Mouse (Mus musculus) left cerebral cortex, postnatal 4 days (tissue): ENCODE measurements around the gene H2afz. TPM values are rescaled to one million over a fixed set of nuclear protein-coding genes. Genes with fewer than 3 reads are reported as not detected.
"Not testable (repeated sequence)": the region's sequence is repeated elsewhere in the genome, so short reads cannot be mapped to it uniquely, and the experiment has no call there.

Experiments used
- DNase-seq: peaks from one replicate; pipeline ENCODE4 v3.0.0-alpha.2; 2022
- intact Hi-C: fragments of 180-260 bp; cut with DNase I; formaldehyde crosslinking; loops from one replicate; pipeline ENCODE4 v1.15.1; 2025
- total RNA-seq, 2 experiments: library from RNA; stranded (reverse); gene quantifications; 2 replicates each; pipeline ENCODE4 v1.2.3; 2021

The H2afz gene
- total RNA-seq: 100 to 1,000 TPM; 187 to 226 TPM

DNA sequence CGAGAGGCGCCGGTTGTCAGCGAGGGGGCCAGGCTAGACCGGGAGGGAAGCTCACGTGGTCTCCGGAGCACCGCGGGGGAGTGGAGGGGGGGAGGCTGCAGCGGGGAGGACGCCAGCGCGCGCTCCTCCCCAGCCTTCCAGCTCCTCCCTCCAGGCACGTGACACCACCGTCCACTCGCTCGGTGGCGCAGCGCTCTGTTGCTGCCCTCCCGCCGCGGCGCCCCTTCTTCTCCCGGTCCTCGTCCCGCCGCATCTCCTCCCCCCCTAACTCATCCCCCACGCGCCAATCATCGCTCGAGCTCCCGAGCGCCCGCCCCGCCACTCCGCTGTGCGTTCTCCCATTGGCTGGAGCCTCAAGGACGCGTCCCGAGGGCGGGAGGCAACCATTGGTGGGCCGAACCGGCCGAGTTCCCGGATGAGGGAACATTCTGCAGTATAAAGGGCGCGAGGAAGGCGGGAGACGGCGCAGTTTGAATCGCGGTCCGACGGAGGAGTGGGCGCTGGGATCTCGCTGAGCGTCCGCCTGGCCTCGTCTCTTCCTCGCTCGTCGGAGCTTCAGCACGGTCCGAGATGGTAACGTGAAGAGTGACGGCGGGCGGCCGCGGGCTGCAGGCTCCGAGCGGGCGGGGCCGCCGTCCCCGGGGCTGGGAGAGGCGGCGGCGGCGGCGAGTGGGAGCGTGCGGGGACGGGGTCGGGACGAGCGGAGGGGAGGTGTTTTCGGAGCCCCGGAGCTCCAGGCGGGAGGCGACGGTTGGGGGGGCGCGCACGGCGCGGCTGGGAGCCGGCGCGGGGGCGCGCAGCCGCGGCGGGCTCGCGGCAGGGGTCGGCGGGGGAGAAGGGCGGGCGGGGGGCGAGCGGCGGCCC is at the start of gene H2afz:
Gene H2afz (plus strand): TSS at position 364 of the 864 bp plus-strand sequence.
- peak; percentile 99 for DNase-seq

DNA sequence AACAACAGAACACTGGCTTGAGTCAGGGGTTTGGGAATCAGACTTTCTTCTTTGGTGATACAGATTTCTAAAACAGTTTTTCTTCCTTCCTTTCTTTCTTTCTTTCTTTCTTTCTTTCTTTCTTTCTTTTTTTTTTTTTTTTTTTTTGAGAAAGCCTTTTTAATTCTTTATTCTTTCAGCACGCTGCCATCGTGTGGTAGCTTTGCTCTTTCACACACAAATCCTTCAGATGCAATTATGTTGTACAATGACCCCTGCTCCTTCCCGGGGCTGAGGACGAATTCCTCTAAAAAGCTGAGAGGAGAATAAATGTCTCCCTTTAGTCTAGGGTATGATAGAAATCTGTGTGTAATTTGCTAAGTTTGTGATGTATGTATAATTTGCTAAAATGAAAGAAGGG is 45.6 kb upstream of the H2afz start:
- intact Hi-C loops: no loop called here
- DNase-seq: peak; percentile 2

More for the DNA sequence above, at the start of gene H2afz:
- intact Hi-C loops: no loop called here

GRCm38 (mm10) chr3:137820688-137821467 is 43.4 kb upstream of the H2afz start:
- DNase-seq: no peak
- intact Hi-C loops: no loop called here

DNA sequence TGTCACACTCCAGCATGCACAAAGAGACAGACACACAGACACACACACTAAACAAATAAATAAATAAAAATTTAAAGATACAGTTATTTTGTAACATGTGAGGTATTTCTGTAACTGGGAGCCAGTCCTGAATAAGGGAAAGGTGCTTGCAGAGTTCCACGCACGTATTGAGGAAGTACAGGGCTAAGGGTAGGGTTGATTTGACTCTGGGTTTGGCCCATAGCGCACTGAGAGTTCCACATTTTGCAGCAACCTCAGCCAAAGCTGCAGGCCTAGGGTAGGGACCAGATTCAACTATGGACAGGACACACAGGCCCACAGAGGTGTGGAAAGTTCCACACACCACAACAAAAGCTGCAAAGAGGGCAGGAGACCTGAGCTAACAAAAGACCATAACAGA is 41.0 kb upstream of the H2afz start:
- intact Hi-C loops: no loop called here
- DNase-seq: no peak

DNA sequence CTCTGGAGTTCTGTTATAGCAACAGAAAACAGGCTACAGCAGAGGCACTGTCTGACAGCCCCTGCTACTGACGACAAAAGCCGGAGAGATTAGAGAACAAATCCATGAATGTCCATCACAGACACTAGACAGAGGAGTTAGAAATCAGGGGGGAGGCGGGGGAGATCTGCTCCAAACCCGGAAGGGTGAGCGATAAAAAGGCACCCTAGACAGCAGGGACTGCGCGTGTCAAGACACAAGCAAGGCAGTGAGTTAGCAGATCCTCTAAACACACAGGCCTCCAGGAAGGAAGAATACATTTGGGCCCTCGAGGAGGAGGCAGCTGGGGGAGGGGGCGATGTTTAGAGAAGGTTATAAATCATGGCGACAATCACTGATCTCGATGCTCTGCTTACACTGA is 36.6 kb upstream of the H2afz start:
- no peak for DNase-seq
- intact Hi-C loops: no loop called here

DNA sequence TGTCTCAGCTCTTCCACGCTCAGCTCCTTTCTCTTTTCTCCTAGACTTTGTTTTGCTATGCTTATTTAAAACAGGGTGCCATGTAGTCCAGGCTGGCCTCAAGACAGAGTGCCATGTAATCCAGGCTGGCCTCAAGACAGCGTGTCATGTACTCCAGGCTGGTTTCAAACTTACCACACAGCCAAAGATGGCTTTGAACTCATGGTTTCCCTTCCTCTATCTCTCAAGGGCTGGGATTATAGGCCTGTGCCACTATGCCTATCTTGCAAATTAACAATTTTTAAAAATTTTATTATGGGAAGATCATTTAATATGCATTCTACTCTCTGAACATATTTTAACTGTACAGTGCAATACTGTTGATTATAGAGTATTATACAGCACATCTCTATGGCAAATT is 33.1 kb upstream of the H2afz start:
- intact Hi-C loops: no loop called here
- DNase-seq: no peak

GRCm38 (mm10) chr3:137833128-137833527 is 31.2 kb upstream of the H2afz start:
- intact Hi-C loops: no loop called here
- no peak for DNase-seq

GRCm38 (mm10) chr3:137833698-137834097 is 30.6 kb upstream of the H2afz start:
- intact Hi-C loops: no loop called here
- DNase-seq: no peak

DNA sequence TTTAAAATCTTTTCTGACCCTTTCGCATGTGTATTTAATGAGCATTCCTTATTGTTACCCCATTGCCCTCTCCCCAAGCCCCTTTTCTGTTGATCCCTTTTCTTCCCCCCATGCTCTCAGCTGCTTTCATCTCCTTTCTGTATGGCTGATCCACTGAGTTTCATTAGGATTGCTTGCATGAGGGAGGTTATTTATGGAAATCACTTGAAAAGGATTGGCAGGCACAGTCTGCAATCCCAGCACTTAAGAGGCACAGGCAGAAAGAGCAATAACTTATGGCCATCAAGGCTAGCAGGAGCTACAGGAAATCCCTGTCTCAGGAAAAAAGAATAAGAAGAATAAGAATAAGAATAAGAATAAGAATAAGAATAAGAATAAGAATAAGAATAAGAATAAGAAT is 27.7 kb upstream of the H2afz start:
- DNase-seq: no peak
- intact Hi-C loops: no loop called here

- DNase-seq: no peak
- intact Hi-C loops: no loop called here
Measured at GRCm38 (mm10) chr3:137838160-137838559, 26.1 kb upstream of the H2afz start.

GRCm38 (mm10) chr3:137842944-137843343 is 21.3 kb upstream of the H2afz start:
- intact Hi-C loops: no loop called here

GRCm38 (mm10) chr3:137844263-137844662 is 20.0 kb upstream of the H2afz start:
- intact Hi-C loops: no loop called here
- no peak for DNase-seq

More at GRCm38 (mm10) chr3:137842944-137843343, 21.3 kb upstream of the H2afz start:
- no peak for DNase-seq

- intact Hi-C loops: no loop called here
- DNase-seq: no peak
Measured at GRCm38 (mm10) chr3:137846552-137846951, 17.7 kb upstream of the H2afz start.

- intact Hi-C loops: no loop called here
- no peak for DNase-seq
Measured at GRCm38 (mm10) chr3:137848354-137848753, 15.9 kb upstream of the H2afz start.

DNA sequence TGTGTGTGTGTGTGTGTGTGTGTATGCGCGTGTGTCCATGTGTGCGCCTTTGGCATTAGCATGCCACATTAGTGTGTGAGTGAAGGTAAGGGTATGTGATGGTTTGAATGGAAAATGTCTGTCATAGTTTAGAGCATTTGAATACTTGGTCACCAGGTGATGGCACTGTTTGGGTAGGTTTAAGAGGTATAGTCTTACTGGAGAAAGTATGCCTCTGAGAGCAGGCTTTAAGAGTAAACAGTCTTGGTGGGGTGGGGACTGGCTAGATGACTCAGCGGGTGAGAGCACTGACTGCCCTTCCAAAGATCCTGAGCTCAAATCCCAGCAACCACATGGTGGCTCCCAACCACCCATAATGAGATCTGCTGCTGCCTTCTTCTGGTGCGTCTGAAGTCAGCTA is 14.6 kb upstream of the H2afz start:
- no peak for DNase-seq
- intact Hi-C loops: no loop called here

DNA sequence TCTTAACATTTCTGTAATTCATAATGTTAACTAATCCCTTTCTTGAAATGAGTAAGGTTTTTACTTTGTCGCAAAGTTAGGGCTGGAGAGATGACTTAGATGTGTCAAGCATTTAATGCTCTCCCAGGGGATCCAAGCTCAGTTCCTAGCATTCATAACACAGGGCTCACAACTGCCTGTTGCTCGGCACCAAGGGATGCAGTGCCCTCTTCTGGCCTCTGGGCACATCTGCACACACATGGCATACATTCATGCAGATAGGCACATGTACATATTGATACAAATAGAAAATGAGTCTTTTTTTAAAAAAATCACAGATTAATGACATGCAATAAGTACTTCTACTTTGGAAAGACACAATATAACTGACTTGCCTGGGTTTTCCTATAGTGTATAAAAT is 13.1 kb upstream of the H2afz start:
- DNase-seq: no peak
- intact Hi-C loops: no loop called here

GRCm38 (mm10) chr3:137853011-137853410 is 11.3 kb upstream of the H2afz start:
- intact Hi-C loops, DNase-seq: not testable (repeated sequence)

DNA sequence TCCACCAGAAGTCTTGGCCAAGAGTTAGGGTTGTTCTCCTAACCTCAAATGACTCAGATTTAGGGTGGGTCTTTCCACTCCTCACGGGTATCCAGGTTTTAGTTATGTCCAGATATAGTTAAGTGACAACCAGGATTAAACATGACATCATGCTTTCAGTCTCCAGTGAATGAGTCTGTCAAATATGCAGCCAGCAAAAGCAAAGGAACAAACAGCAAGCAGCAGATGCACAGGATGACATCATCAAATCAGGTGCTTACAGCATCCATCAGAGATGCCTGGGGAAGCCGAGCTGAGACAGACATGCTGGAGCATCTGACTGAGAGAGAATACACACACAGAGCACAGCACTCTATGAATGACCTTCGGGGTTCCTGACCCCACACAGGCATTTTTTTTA is 9.0 kb upstream of the H2afz start:
- intact Hi-C loops: no loop called here
- DNase-seq: no peak

GRCm38 (mm10) chr3:137856061-137856460 is 8.2 kb upstream of the H2afz start:
- DNase-seq: no peak
- intact Hi-C loops: no loop called here

DNA sequence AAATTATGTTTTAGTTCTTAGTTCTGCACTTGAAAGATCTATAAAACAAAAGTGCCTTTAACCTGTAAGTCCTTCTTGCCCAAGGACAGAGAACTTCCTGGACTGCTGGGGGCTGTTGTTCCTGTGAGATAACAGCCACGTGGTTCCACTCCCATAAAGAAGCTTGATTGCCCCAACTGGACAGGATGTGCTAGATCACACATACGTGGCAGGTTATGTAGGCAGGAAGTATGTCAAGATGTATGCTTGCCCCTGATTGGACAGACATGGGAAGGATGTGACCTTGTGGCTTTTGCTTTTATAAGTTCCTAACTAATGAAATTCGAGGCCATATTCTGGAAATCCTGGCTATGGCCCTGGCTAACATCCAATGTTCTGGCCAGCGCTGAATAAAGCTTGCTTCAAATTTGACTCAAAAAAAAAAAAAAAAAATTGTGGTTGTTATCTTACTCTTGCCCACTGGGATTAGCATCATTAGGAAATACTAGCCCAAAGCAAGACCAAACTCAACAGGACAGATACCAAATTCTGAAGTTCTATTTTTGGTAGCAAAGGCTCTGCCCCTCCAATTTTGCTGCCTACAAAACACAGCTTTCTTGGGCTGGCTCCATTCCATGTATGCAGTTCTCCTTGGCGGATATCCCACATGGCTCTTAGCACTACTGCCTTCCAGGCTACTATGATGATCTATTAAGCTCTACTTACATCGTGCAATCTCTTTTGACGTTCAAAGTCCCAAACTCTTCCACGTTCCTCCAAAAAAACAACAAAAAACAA is 3.7 kb upstream of the H2afz start:
- intact Hi-C loops: no loop called here
- DNase-seq: peak; percentile 29

GRCm38 (mm10) chr3:137861436-137861835 is 2.9 kb upstream of the H2afz start:
- intact Hi-C loops: no loop called here
- DNase-seq: no peak
